In the genomic region with DNA sequence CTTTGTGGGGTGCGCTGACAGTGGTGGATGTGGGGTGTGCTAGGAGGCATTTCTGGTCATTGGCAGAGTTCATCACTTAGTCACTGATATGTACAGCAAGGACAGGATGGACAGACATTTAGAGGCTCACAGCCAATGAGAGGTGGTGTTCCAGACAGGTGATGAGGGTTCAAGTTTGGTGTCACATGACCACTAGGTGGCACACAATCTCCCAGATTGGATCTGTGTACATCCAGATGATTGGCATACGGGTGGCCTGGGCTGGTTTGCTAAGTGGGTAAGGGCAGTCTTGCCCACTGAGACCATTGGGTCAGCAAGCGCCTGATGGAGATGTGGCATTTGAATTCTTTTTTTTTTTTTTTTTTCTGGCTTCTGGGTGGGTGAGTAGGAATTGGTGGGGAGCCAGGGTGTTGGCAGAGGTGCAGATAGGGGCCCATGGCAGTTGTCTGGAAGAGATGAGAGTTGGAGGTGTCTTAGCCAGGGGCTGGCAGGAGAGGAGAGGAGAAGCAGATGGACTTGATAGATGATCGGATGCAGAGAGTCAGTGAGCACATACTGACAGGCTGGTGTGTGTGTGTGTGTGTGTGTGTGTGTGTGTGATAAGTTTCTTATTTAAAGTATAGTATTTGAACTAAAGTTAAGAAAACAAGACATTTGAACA, we compare ENCODE assay signal across 10 mouse cellular contexts. TPM values are rescaled to one million over a fixed set of nuclear protein-coding genes. Genes with fewer than 3 reads are reported as not detected.
DNase-seq lines count a peak whose midpoint lies in the region; ATAC-seq and TF ChIP-seq lines count a peak whose summit lies in the region.
"Had no signal": no experiment of that assay in that cellular context is flagged by ENCODE, and none has a peak within 500 bp of the region (broad histone marks: within the 10 kb centered on the region; RNA-seq: fewer than 3 reads in every experiment).

No protein-coding gene starts in this region.

- H3K9ac ChIP-seq in forebrain, embryonic 13.5 days = no peak overlapping the region
- no peak overlapping the region for H3K9ac ChIP-seq in forebrain, embryonic 12.5 days
- no peak overlapping the region for H3K9ac ChIP-seq in liver, postnatal 0 days (replicated peaks)
- H3K9ac ChIP-seq: embryonic facial prominence, embryonic 13.5 days had no signal

- no peak overlapping the region for H3K4me2 ChIP-seq in forebrain, embryonic 13.5 days
- H3K4me2 ChIP-seq in forebrain, embryonic 12.5 days = no peak overlapping the region
- no peak overlapping the region for H3K4me2 ChIP-seq in liver, postnatal 0 days (ENCODE audit: low read depth, low read length)
- H3K4me2 ChIP-seq: embryonic facial prominence, embryonic 13.5 days had no signal

- TF ChIP-seq POLR2A in small intestine, adult 2 months (IDR thresholded peaks at IDR 0.05; ENCODE audit: low read depth, low read length) = no peak

- H3K4me3 ChIP-seq in forebrain, embryonic 13.5 days = no peak overlapping the region
- no peak overlapping the region for H3K4me3 ChIP-seq in forebrain, embryonic 12.5 days (replicated peaks)
- no peak overlapping the region for H3K4me3 ChIP-seq in liver, postnatal 0 days (ENCODE audit: low read depth, low read length)
- H3K4me3 ChIP-seq in small intestine, adult 2 months (ENCODE audit: low read depth, low read length) = no peak overlapping the region
- H3K4me3 ChIP-seq: embryonic facial prominence, embryonic 13.5 days had no signal

- WGBS in forebrain, embryonic 13.5 days = 89% methylated on average over 4 of the region's 4 CpGs
- WGBS in forebrain, embryonic 12.5 days = 93% methylated on average over 4 of the region's 4 CpGs
- WGBS in liver, postnatal 0 days (ENCODE audit: insufficient replicate concordance) = 83% methylated on average over 4 of the region's 4 CpGs
- WGBS in small intestine, adult 2 months = 88% methylated on average over 4 of the region's 4 CpGs

- ATAC-seq in forebrain, embryonic 13.5 days = peak; percentile 41; the same call in 1 of the 2 replicates
- no peak for ATAC-seq in forebrain, embryonic 12.5 days (ENCODE audit: low FRiP score)
- ATAC-seq in liver, postnatal 0 days = peak; percentile 40

- no peak for TF ChIP-seq EP300 in liver, postnatal 0 days (IDR thresholded peaks at IDR 0.05; ENCODE audit: low read depth)

- no peaks in the 10 kb centered on the region for H3K27me3 ChIP-seq in forebrain, embryonic 13.5 days
- H3K27me3 ChIP-seq in forebrain, embryonic 12.5 days = no peaks in the 10 kb centered on the region
- no peaks in the 10 kb centered on the region for H3K27me3 ChIP-seq in liver, postnatal 0 days (ENCODE audit: insufficient read depth, low read length)
- H3K27me3 ChIP-seq in small intestine, adult 2 months (ENCODE audit: control insufficient read depth, insufficient read depth, low read length) = no peaks in the 10 kb centered on the region
- H3K27me3 ChIP-seq: embryonic facial prominence, embryonic 13.5 days had no signal

- H3K4me1 ChIP-seq in forebrain, embryonic 13.5 days = no peaks in the 10 kb centered on the region
- no peaks in the 10 kb centered on the region for H3K4me1 ChIP-seq in forebrain, embryonic 12.5 days
- no peaks in the 10 kb centered on the region for H3K4me1 ChIP-seq in liver, postnatal 0 days (ENCODE audit: insufficient read depth)
- peaks cover 11% of the 10 kb centered on the region for H3K4me1 ChIP-seq in small intestine, adult 2 months (ENCODE audit: control insufficient read depth, insufficient read depth, insufficient read length, low read length)
- H3K4me1 ChIP-seq: embryonic facial prominence, embryonic 13.5 days had no signal

- peaks cover 82% of the 10 kb centered on the region for H3K36me3 ChIP-seq in forebrain, embryonic 13.5 days (ENCODE audit: poor library complexity, severe bottlenecking)
- H3K36me3 ChIP-seq in forebrain, embryonic 12.5 days (replicated peaks) = peaks cover 69% of the 10 kb centered on the region
- peaks cover 40% of the 10 kb centered on the region for H3K36me3 ChIP-seq in liver, postnatal 0 days (replicated peaks; ENCODE audit: insufficient read depth, low read length)
- peaks cover 61% of the 10 kb centered on the region for H3K36me3 ChIP-seq in small intestine, adult 2 months (ENCODE audit: control insufficient read depth, insufficient read depth, low read length)

- H3K27ac ChIP-seq in forebrain, embryonic 13.5 days = no peak overlapping the region
- no peak overlapping the region for H3K27ac ChIP-seq in forebrain, embryonic 12.5 days
- H3K27ac ChIP-seq in liver, postnatal 0 days (ENCODE audit: low read depth) = no peak overlapping the region
- no peak overlapping the region for H3K27ac ChIP-seq in small intestine, adult 2 months (ENCODE audit: insufficient read depth, low read depth, low read length)
- H3K27ac ChIP-seq: embryonic facial prominence, embryonic 13.5 days had no signal

- DNase-seq in liver, postnatal 0 days = no peak
- DNase-seq in liver = no peak
- peak; percentile 88 to 94 for DNase-seq in cerebellum, postnatal 10 days
- DNase-seq in frontal cortex, postnatal 36 days (ENCODE audit: low spot score in 2 of 2) = no peak
- no peak for DNase-seq in right cerebral cortex, postnatal 25 days
- DNase-seq: heart, postnatal 4 days had no signal

- peak; percentile 52 for TF ChIP-seq CTCF in liver, postnatal 0 days (IDR thresholded peaks at IDR 0.05; ENCODE audit: low read depth)
- peak; percentile 33; the same call in 1 of the 2 replicates for TF ChIP-seq CTCF in small intestine, adult 2 months (IDR thresholded peaks at IDR 0.05; ENCODE audit: extremely low read depth, insufficient read length, insufficient replicate concordance, low read depth, low read length)

- no peaks in the 10 kb centered on the region for H3K9me3 ChIP-seq in forebrain, embryonic 13.5 days (replicated peaks)
- no peaks in the 10 kb centered on the region for H3K9me3 ChIP-seq in forebrain, embryonic 12.5 days
- H3K9me3 ChIP-seq in liver, postnatal 0 days (ENCODE audit: low read length) = no peaks in the 10 kb centered on the region
- H3K9me3 ChIP-seq: embryonic facial prominence, embryonic 13.5 days had no signal

RNA-seq across cellular contexts. Expression of a gene that starts 18.8 kb away (rescaled TPM):
- polyA plus RNA-seq in forebrain, embryonic 13.5 days (2015; fragmentation: Nextera tagmentation; extraction: Ambion mirVana) = 30.7 and 32.3 TPM in 2 replicates
- 32.8 and 33.2 TPM in 2 replicates for polyA plus RNA-seq in forebrain, embryonic 12.5 days (2016; fragmentation: Nextera tagmentation; extraction: Ambion mirVana)
- polyA plus RNA-seq in liver, postnatal 0 days (2015; fragmentation: Nextera tagmentation; extraction: Ambion mirVana) = 18.4 and 19.9 TPM in 2 replicates
- 25.1 and 53.1 TPM in 2 replicates for polyA plus RNA-seq in small intestine, adult 2 months (2012; rRNA removed)

RNA-seq across cellular contexts. Expression of a gene that starts 22.2 kb away (rescaled TPM):
- 0.13 and 0.28 TPM in 2 replicates for polyA plus RNA-seq in forebrain, embryonic 13.5 days (2015; fragmentation: Nextera tagmentation; extraction: Ambion mirVana)
- 0.10 and 0.18 TPM in 2 replicates for polyA plus RNA-seq in forebrain, embryonic 12.5 days (2016; fragmentation: Nextera tagmentation; extraction: Ambion mirVana)
- polyA plus RNA-seq in liver, postnatal 0 days (2015; fragmentation: Nextera tagmentation; extraction: Ambion mirVana) = 9.9 and 10.8 TPM in 2 replicates
- 7.4 and 25.5 TPM in 2 replicates for polyA plus RNA-seq in small intestine, adult 2 months (2012; rRNA removed)

RNA-seq across cellular contexts. Expression of a gene that starts 48.3 kb away (rescaled TPM):
- 1.1 and 2.6 TPM in 2 replicates for polyA plus RNA-seq in forebrain, embryonic 13.5 days (2015; fragmentation: Nextera tagmentation; extraction: Ambion mirVana)
- polyA plus RNA-seq in forebrain, embryonic 12.5 days (2016; fragmentation: Nextera tagmentation; extraction: Ambion mirVana) = 0.46 and 0.81 TPM in 2 replicates
- polyA plus RNA-seq in liver, postnatal 0 days (2015; fragmentation: Nextera tagmentation; extraction: Ambion mirVana) = not detected in 2 replicates
- 0.67 and 0.96 TPM in 2 replicates for polyA plus RNA-seq in small intestine, adult 2 months (2012; rRNA removed)

Comparison
In these comparisons a context has a peak if more than half of its experiments do, and no peak if none do; other contexts are left out.
1. DNase-seq: peak in cerebellum, postnatal 10 days (2 of 2); none in liver, postnatal 0 days (single experiment), liver (single experiment), frontal cortex, postnatal 36 days (0 of 2) and right cerebral cortex, postnatal 25 days (single experiment).